Mouse (Mus musculus) forebrain, embryonic 15.5 days (tissue): ENCODE results near the gene Espn. TPM values are rescaled to one million over a fixed set of nuclear protein-coding genes. Genes with fewer than 3 reads are reported as not detected.
A peak's percentile ranks its signal among the peaks of the same experiment; 100 is the strongest.

ENCODE experiments used
- ATAC-seq: fragments of 200-750 bp; cut with Nextera tagmentation; replicated peaks from 2 replicates; pipeline ENCODE4 v1.8.0; 2017; ENCODE audit warnings: mild to moderate bottlenecking, moderate TSS enrichment, moderate library complexity
- H3K27ac ChIP-seq: fragments of 300-500 bp; sonication (generic); replicated peaks from 2 replicates; pipeline ENCODE4 v1.5.1; 2015; ENCODE audit warnings: mild to moderate bottlenecking, inconsistent platforms
- H3K27me3 ChIP-seq: fragments of 300-500 bp; sonication (generic); 2 replicates; pipeline ENCODE4 v1.6.1; 2015; ENCODE audit warnings: inconsistent platforms
- H3K36me3 ChIP-seq: fragments of 300-500 bp; sonication (generic); 2 replicates; pipeline ENCODE4 v1.6.1; 2015; ENCODE audit warnings: mild to moderate bottlenecking, inconsistent platforms
- H3K4me1 ChIP-seq: fragments of 300-500 bp; sonication (generic); 2 replicates; pipeline ENCODE4 v1.6.1; 2015; ENCODE audit warnings: inconsistent platforms
- H3K4me2 ChIP-seq: fragments of 300-500 bp; sonication (generic); replicated peaks from 2 replicates; pipeline ENCODE4 v1.6.1; 2015; ENCODE audit warnings: mild to moderate bottlenecking, inconsistent platforms
- H3K4me3 ChIP-seq: fragments of 300-500 bp; sonication (generic); 2 replicates; pipeline ENCODE4 v1.5.1; 2015; ENCODE audit warnings: mild to moderate bottlenecking, inconsistent platforms
- H3K9ac ChIP-seq: fragments of 300-500 bp; sonication (generic); replicated peaks from 2 replicates; pipeline ENCODE4 v1.6.1; 2015; ENCODE audit warnings: mild to moderate bottlenecking, inconsistent platforms
- H3K9me3 ChIP-seq: fragments of 300-500 bp; sonication (generic); 2 replicates; pipeline ENCODE4 v1.6.1; 2016; ENCODE audit warnings: inconsistent platforms
- WGBS: fragments of 180-500 bp; shearing (Covaris S2); methylation state at CpG from one replicate; pipeline ENCODE4 v1.1.7; 2015; ENCODE audit warnings: mixed read lengths; 5-methylcytosine and 5-hydroxymethylcytosine counted together
- polyA plus RNA-seq: library from polyadenylated mRNA; unstranded; fragments of >200 nt; fragmentation: Nextera tagmentation; extraction: Ambion mirVana; gene quantifications from 2 replicates; pipeline ENCODE4 v1.2.1, GENCODE M21; 2015

Espn gene
- polyA plus RNA-seq, 1 experiment from 2014 or later = 0.10 TPM

DNA sequence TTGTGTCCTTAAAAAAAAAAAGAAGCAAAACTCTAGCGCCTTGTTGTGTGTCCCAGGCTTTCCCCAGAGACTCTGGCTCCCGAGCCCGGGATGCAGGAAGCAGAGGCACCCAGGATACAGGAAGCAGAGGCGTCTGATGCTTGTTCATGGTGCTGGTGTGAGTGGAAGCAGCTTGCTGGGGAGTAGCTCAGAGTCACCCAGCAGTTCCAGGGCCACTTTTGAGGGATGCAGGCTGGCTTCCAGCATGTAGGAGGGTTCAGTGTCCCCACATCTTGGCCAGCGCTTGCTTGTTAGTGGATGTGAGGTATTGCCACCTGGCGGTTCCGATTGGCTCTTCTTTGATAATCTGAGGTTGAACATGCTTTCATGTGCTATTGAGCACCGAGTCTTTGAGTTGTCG is 35.0 kb upstream of the Espn start:
- H3K27me3 ChIP-seq = no peaks in the 10 kb centered on the region
- H3K9me3 ChIP-seq = no peaks in the 10 kb centered on the region
- WGBS = 83% methylated on average over 9 of the region's 9 CpGs
- H3K27ac ChIP-seq = no peak overlapping the region
- no peak overlapping the region for H3K4me2 ChIP-seq
- no peak for ATAC-seq
- H3K36me3 ChIP-seq = no peaks in the 10 kb centered on the region
- peaks cover 36% of the 10 kb centered on the region for H3K4me1 ChIP-seq
- no peak overlapping the region for H3K4me3 ChIP-seq
- H3K9ac ChIP-seq = no peak overlapping the region

DNA sequence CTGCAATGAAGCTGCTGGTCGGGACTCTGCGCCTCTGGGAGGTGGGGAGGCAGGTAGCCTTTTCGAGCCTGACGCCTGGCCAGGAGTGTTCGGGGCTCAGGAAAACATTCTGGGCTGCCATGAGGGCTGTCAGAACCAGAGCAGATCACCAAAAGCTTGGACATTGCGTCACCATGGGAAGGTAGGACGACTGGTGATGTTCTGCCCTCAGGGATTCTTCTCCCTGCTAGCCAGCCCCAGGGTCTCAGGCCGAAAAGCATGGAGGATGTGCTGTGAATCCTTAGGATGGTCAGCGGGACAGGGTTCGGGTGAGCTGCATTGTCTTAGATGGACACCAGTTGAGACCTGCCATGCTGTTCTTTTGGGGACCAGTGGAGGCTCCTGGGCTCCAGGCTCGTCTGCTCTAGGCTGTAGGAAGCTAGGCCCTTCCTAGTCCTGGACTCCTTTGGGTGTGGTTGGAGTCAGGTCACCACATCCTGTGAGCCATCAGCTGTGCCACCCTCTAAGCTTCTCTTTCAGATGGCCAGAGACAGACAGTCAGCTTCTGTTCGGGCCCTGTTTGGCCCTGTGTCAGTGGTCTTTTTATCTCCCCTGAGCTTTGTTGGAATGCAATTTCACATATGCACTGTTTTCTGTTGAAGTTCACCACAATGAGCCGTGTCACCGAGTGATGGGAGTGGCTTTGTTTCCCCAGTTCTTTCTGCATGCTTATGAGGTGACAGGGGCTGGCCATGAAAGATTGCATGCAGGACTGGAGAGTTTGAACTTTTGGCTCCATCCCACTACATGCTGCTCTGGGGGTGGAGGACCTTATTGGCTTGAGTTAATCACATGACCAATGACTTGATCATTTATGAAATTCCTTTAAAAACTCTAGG is 34.3 kb upstream of the Espn start:
- WGBS = 34% methylated on average over 14 of the region's 14 CpGs
- peak overlapping the region; percentile 26 for H3K4me2 ChIP-seq
- H3K27me3 ChIP-seq = no peaks in the 10 kb centered on the region
- H3K4me1 ChIP-seq = peaks cover 36% of the 10 kb centered on the region
- no peaks in the 10 kb centered on the region for H3K36me3 ChIP-seq
- peak overlapping the region; percentile 4; the same call in 1 of the 2 replicates for H3K9ac ChIP-seq
- H3K4me3 ChIP-seq = peak overlapping the region; percentile 6
- H3K27ac ChIP-seq = peak overlapping the region; percentile 65
- no peaks in the 10 kb centered on the region for H3K9me3 ChIP-seq
- ATAC-seq = no peak

DNA sequence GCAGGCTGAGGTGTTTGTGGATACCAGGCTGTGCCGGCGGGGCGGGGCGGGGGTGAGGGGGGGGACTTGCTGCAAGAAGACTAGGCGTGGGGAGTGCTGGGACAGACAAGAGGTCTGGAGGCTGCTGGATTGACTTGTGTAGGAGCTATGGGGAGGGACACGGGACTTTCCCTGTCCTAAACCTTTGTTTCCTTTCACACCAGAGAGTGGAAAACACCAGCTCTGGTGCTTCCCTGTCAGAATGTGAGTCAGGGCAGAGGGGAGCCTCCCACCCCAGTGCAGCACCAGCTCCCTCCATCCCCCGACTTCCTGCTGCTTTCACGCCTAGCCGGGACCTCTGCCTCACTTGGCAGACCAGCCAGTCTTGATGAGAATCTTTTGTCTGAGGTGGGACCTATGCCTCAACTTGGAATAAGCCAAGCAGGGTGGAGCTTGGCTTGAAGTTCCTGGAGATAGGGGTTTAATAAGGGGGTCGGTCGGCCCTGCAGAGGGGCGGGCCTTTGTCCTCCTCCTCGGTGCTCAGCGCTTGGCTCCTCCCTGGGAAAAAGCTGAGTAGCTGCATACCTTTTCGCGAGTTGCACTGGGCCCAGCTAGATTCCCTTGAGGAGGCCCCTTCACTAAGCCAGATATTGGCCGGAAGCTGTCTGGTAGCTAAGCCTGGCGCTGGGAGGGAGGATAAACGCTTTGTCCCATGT is 33.5 kb upstream of the Espn start:
- Histone ChIP-seq H3K4me3 (peak overlapping the region; percentile 6), H3K9me3 (no peaks in the 10 kb centered on the region), H3K4me2 (peak overlapping the region; percentile 26), H3K36me3 (no peaks in the 10 kb centered on the region), H3K27me3 (no peaks in the 10 kb centered on the region), H3K4me1 (peaks cover 33% of the 10 kb centered on the region), H3K27ac (peak overlapping the region; percentile 65), H3K9ac (peak overlapping the region; percentile 4; the same call in 1 of the 2 replicates)
- WGBS = 5% methylated on average over 19 of the region's 19 CpGs
- ATAC-seq = peak; percentile 53

DNA sequence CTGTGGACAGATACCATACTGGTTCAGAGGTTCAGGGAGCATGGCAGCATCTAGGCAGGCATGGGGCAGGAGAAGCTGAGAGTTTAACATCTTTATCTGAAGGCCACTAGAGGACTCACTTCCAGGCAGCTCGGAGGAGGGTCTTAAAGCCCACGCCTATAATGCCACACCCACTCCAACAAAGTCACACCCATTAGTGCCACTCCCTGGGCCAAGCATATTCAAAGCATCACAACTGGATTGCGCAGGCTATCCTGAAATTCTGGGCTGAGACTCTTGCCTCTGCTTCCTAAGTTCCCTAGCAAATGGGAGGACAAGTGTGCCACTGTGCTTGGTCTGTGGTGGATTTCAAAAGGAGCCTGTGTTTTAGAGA is 33.0 kb upstream of the Espn start:
- Histone ChIP-seq H3K27ac (peak overlapping the region; percentile 65), H3K9ac (no peak overlapping the region), H3K9me3 (no peaks in the 10 kb centered on the region), H3K36me3 (no peaks in the 10 kb centered on the region), H3K4me3 (no peak overlapping the region), H3K4me2 (peak overlapping the region; percentile 26), H3K27me3 (no peaks in the 10 kb centered on the region), H3K4me1 (peaks cover 29% of the 10 kb centered on the region)
- 7% methylated on average over 3 of the region's 3 CpGs for WGBS
- peak; percentile 54 for ATAC-seq

DNA sequence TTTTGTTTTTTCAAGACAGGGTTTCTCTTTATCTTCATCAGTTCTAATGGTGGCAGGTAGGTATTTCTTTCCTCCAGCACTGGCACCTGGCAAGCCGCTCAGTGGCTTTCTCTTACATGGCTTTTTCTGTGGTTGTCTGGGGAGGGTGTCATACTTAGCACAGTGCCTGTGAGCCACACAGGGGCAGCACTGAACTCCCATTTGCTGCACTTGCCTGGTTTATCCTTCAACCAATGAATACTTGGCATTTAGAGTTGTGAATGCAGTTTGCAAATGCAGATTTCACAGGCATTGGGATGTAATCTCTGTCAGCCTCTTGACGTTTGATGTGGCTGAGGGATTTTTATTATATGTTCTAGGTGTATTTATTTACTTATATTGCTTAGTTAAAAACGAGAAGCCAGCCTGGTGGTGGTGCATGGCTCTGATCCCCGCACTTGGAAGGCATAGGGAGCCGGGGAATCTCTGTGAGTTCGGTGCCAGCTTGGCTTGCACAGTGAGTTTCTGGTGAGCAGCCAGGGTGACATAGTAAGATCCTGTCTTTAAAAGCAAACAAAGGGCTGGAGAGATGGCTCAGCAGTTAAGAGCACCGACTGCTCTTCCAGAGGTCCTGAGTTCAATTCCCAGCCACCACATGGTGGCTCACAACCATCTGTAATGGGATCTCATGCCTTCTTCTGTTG is 32.3 kb upstream of the Espn start:
- no peak overlapping the region for H3K4me2 ChIP-seq
- ATAC-seq = peak; percentile 29; the same call in 1 of the 2 replicates
- WGBS = 49% methylated on average over 7 of the region's 7 CpGs
- no peaks in the 10 kb centered on the region for H3K9me3 ChIP-seq
- peak overlapping the region; percentile 65 for H3K27ac ChIP-seq
- no peak overlapping the region for H3K4me3 ChIP-seq
- H3K4me1 ChIP-seq = peaks cover 31% of the 10 kb centered on the region
- no peak overlapping the region for H3K9ac ChIP-seq
- H3K36me3 ChIP-seq = no peaks in the 10 kb centered on the region
- H3K27me3 ChIP-seq = no peaks in the 10 kb centered on the region

DNA sequence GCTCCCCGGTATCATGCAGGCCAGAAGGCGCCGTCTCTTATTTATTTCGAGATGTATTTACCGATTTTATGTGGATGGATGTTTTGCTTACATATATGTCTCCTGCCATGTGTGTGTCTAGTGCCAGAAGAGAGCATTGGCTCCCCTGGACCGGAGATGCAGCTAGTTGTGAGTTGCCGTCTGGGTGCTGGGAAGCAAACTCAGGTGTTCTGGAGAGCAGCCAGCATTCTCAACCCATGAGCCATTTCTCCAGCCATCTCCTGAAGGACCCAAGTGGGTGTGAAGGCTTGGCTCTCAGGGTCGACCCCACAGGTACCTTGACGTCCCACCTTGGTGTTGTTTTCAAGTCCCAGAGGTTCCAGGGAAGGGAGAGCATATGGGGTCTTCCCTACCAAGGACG is 30.0 kb upstream of the Espn start:
- H3K27me3 ChIP-seq = no peaks in the 10 kb centered on the region
- H3K9ac ChIP-seq = no peak overlapping the region
- H3K27ac ChIP-seq = no peak overlapping the region
- no peaks in the 10 kb centered on the region for H3K36me3 ChIP-seq
- H3K4me2 ChIP-seq = no peak overlapping the region
- H3K9me3 ChIP-seq = no peaks in the 10 kb centered on the region
- H3K4me3 ChIP-seq = no peak overlapping the region
- no peak for ATAC-seq
- 93% methylated on average over 10 of the region's 10 CpGs for WGBS
- peaks cover 45% of the 10 kb centered on the region for H3K4me1 ChIP-seq

DNA sequence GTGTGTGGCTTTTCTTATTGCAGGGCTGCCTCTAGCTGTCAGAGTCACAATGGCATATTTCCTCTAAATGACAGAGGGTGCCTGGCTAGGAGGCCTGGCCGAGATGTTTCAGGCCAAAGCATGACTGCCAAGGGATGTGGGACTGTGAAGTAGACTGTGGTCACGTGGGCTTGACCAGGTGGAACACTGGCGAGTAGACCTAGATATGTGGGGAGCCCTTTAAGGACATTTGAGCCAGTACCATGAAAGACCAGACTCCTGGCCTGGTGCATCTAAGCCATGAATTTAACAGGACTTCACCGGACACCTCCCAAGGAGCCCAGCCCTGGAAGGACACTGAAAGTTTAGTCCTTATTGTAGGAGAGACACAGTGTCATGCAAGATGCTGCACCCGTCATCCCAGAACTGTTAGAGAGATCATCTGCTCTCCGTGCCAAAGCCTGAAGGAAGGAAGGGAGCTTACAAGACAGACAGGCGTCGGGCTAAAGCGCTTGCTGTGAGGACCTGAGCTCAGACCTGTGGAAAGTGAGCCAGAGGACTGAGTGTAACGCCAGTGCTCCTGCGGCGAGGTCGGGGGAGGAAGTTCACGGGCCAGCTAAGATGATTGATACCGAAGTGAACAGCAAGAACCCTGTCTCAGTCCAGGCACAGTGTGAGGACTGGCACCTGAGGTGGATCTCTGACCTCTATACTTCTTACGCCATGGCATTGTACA is 27.9 kb upstream of the Espn start:
- H3K4me2 ChIP-seq = peak overlapping the region; percentile 96; the same call in 1 of the 2 replicates
- H3K4me1 ChIP-seq = peaks cover 29% of the 10 kb centered on the region
- H3K36me3 ChIP-seq = no peaks in the 10 kb centered on the region
- H3K27me3 ChIP-seq = 0 out of 2 replicates have a peak, but pooled peaks cover 2% of the 10 kb centered on the region
- WGBS = 88% methylated on average over 16 of the region's 16 CpGs
- ATAC-seq = no peak
- H3K4me3 ChIP-seq = 0 out of 2 replicates have a peak overlapping the region, but pooled peaks have one; percentile 69
- no peak overlapping the region for H3K27ac ChIP-seq
- 0 out of 2 replicates have a peak overlapping the region, but pooled peaks have one; percentile 66 for H3K9ac ChIP-seq
- no peaks in the 10 kb centered on the region for H3K9me3 ChIP-seq

DNA sequence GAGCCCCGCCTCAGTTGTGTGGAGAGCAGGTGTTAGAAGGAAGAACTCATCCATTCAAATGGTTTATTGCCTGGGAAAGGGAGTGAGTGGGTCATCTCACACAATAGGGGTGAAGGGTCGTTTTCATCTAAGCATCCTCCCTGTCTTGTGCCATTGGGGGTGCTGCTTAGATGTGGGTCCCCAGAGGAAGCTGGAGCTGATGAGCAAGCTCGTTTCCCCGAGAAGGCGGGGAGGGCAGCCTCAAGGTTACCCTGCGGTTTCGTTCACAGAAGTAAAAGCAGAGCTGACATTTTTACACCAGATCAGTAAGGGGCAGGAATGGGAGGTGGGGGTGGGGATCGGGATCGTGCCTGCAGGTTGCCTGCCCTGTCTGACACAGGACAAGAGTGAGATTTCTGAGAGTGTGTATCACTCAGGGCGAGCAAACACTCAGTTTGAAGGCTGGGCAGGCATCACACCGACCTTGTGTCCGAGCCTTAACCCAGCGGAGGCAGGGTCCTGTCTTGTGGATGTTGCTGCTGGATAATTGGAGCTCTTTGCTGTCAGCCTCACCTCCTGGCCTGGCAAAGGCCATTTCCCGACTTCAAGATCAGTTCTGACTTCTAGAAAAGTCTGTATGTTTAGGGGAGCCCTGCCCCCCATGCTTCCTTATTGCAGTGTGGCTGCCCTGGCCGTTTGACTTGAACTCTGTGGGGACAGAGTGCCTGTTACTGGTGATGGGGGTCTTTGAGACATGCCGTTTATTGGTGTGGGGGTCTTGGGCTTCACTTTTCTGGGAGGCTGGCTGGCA is 26.9 kb upstream of the Espn start:
- Histone ChIP-seq H3K4me2 (peak overlapping the region; percentile 96), H3K27ac (peak overlapping the region; percentile 53; the same call in 1 of the 2 replicates), H3K27me3 (0 out of 2 replicates have a peak, but pooled peaks cover 3% of the 10 kb centered on the region), H3K9ac (peak overlapping the region; percentile 66), H3K36me3 (no peaks in the 10 kb centered on the region), H3K4me1 (peaks cover 20% of the 10 kb centered on the region), H3K4me3 (peak overlapping the region; percentile 69), H3K9me3 (no peaks in the 10 kb centered on the region)
- 24% methylated on average over 16 of the region's 16 CpGs for WGBS
- no peak for ATAC-seq

DNA sequence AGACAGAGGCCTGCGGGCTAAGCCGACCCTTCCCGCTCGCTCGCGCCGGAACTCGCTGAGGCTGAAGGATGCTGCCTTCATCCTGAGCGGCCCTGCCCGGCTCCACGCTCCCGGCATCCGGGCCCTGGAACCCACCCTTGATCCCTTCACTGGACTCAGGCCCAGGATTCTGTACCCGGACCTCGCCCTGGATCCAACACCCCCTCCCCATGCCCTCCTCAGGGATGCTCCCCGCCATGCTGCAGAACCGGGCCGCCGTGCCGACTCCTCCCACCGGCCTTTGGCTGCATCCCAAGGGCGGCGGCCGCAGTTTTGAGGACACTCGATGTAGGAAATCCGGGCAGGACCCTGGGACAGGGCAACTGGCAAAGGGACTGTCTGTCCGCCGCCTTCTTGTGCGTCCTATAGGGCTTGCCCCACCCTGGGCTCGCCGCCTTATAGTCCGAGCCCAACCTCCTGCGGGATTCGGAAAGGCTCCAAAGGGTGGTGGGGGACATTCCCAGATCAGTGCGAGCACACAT is 26.2 kb upstream of the Espn start:
- Histone ChIP-seq H3K36me3 (no peaks in the 10 kb centered on the region), H3K27me3 (0 out of 2 replicates have a peak, but pooled peaks cover 3% of the 10 kb centered on the region), H3K4me2 (peak overlapping the region; percentile 96), H3K9ac (peak overlapping the region; percentile 66), H3K27ac (peak overlapping the region; percentile 53; the same call in 1 of the 2 replicates), H3K4me1 (peaks cover 20% of the 10 kb centered on the region), H3K4me3 (peak overlapping the region; percentile 69), H3K9me3 (no peaks in the 10 kb centered on the region)
- under 1% methylated on average over 35 of the region's 35 CpGs for WGBS
- peak; percentile 80 for ATAC-seq

DNA sequence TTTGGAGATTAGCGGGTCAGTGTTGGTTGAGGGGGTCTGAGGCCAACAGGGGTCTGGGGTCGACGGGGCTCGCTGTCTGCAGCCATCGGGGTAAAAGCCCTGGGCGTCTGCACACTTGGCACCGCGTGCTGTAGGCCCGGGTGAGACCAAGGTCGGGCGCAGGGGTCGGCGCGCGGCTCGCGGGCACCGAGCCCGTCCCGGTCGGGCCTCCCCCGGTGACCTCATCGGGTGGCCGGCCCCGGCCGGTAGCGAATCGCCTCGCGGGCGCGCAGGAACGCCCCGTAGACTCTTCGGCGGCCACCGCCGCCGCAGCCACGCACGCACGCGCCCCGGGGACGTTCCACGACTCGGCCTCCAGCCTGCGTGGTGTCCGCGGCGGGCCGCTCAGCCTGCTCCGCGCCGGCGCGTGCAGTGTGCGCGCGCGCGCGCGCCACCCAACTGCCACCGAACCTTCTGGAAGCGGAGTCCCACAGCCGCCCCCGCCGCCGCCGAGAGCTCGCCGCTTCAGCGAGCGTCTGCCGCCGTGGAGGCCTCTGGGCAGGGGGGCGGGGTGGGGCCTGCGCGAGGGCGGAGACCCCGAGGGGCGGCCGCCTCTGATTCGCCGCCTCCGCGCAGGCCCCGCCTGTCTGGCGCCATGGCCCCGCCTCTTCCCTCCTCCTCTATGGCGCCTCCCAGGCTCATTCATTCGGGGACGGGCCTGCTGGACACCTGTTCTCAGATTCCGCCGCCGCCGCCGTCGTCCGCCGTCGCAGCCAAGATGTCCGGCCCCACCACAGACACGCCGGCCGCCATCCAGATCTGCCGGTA is 25.6 kb upstream of the Espn start, which contains the start of gene Acot7:
TSS of gene Acot7 (plus strand) at position 598 of the 807 bp plus-strand sequence.
- peak; percentile 96 for ATAC-seq
- H3K27ac ChIP-seq = peak within 1 kb of the TSS; percentile 80
- 0 out of 2 replicates have a peak, but pooled peaks cover 3% of the 10 kb centered on the region for H3K27me3 ChIP-seq
- H3K4me3 ChIP-seq = peak within 1 kb of the TSS; percentile 69
- peaks cover 20% of the 10 kb centered on the region for H3K4me1 ChIP-seq
- WGBS = under 1% methylated on average over 99 of the region's 108 CpGs
- peak within 1 kb of the TSS; percentile 86 for H3K9ac ChIP-seq
- H3K4me2 ChIP-seq = peak within 1 kb of the TSS; percentile 96
- no peaks in the 10 kb centered on the region for H3K9me3 ChIP-seq
- no peaks in the 10 kb centered on the region for H3K36me3 ChIP-seq
